Mouse (Mus musculus) liver, embryonic 16.5 days (tissue): ENCODE measurements at regions not wholly inside any gene's neighbourhood (a gene's known extent, or its start where the extent isn't known, plus 50 kb on each side); places are given as distances from the start of the nearest gene placed in this dataset.
A peak's percentile ranks its signal among the peaks of the same experiment; 100 is the strongest.

Source experiments
- ATAC-seq: fragments of 200-750 bp; cut with Nextera tagmentation; 2 replicates; pipeline ENCODE4 v1.8.0; 2017; ENCODE audit warnings: low read depth, mild to moderate bottlenecking, moderate number of reproducible peaks, moderate library complexity
- H3K27ac ChIP-seq: fragments of 300-500 bp; sonication (generic); 2 replicates; pipeline ENCODE4 v1.5.1; 2014; ENCODE audit warnings: mild to moderate bottlenecking, low read length
- H3K27me3 ChIP-seq: fragments of 300-500 bp; sonication (generic); 2 replicates; pipeline ENCODE4 v1.6.1; 2014; ENCODE audit warnings: low read depth, low read length, mixed read lengths; ENCODE audit not compliant: control insufficient read depth, insufficient read depth
- H3K36me3 ChIP-seq: fragments of 300-500 bp; sonication (generic); 2 replicates; pipeline ENCODE4 v1.6.1; 2014; ENCODE audit warnings: mild to moderate bottlenecking; ENCODE audit not compliant: control insufficient read depth, insufficient read depth
- H3K4me1 ChIP-seq: fragments of 300-500 bp; sonication (generic); 2 replicates; pipeline ENCODE4 v1.6.1; 2014; ENCODE audit warnings: low read depth, low read length, mixed read lengths; ENCODE audit not compliant: control insufficient read depth
- H3K4me2 ChIP-seq: fragments of 300-500 bp; sonication (generic); 2 replicates; pipeline ENCODE4 v1.6.1; 2014; ENCODE audit warnings: low read depth, low read length, mixed read lengths
- H3K4me3 ChIP-seq: fragments of 300-500 bp; sonication (generic); 2 replicates; pipeline ENCODE4 v1.5.1; 2014; ENCODE audit warnings: low read depth, mild to moderate bottlenecking, low read length
- H3K9ac ChIP-seq: fragments of 300-500 bp; sonication (generic); 2 replicates; pipeline ENCODE4 v1.6.1; 2014; ENCODE audit warnings: low read depth, low read length
- H3K9me3 ChIP-seq: fragments of 300-500 bp; sonication (generic); replicated peaks from 2 replicates; pipeline ENCODE4 v1.6.1; 2016; ENCODE audit warnings: low read length; ENCODE audit not compliant: control insufficient read depth
- WGBS: fragments of 180-500 bp; shearing (Covaris S2); extraction: QIAGEN DNeasy Blood & Tissue Kit; methylation state at CpG from one replicate; pipeline ENCODE4 v1.1.7; 2014; ENCODE audit not compliant: insufficient replicate concordance; 5-methylcytosine and 5-hydroxymethylcytosine counted together

GRCm38 (mm10) chr19:52623496-52623895, 359.4 kb downstream of the Ins1 start:
- no peak overlapping the region for H3K4me2 ChIP-seq
- H3K27me3 ChIP-seq, result no peaks in the 10 kb centered on the region
- no peaks in the 10 kb centered on the region for H3K9me3 ChIP-seq
- H3K4me1 ChIP-seq, result no peaks in the 10 kb centered on the region
- H3K4me3 ChIP-seq, result no peak overlapping the region
- H3K9ac ChIP-seq, result no peak overlapping the region
- ATAC-seq, result no peak
- no peaks in the 10 kb centered on the region for H3K36me3 ChIP-seq
- H3K27ac ChIP-seq, result no peak overlapping the region

GRCm38 (mm10) chr19:52613353-52613752, 349.3 kb downstream of the Ins1 start:
- Histone ChIP-seq H3K9ac (no peak overlapping the region), H3K36me3 (no peaks in the 10 kb centered on the region), H3K4me3 (no peak overlapping the region), H3K27me3 (no peaks in the 10 kb centered on the region), H3K27ac (no peak overlapping the region), H3K4me1 (no peaks in the 10 kb centered on the region), H3K4me2 (no peak overlapping the region), H3K9me3 (no peaks in the 10 kb centered on the region)
- WGBS, result 59% methylated on average over 5 of the region's 5 CpGs
- ATAC-seq, result no peak

- no peak for ATAC-seq
- WGBS, result 45% methylated on average over 3 of the region's 3 CpGs
- Histone ChIP-seq H3K36me3 (no peaks in the 10 kb centered on the region), H3K9ac (no peak overlapping the region), H3K9me3 (no peaks in the 10 kb centered on the region), H3K4me1 (no peaks in the 10 kb centered on the region), H3K4me3 (no peak overlapping the region), H3K27ac (no peak overlapping the region), H3K27me3 (no peaks in the 10 kb centered on the region), H3K4me2 (no peak overlapping the region)
Measured at GRCm38 (mm10) chr19:52606859-52607258, 342.8 kb downstream of the Ins1 start.

- Histone ChIP-seq H3K27ac (no peak overlapping the region), H3K9ac (no peak overlapping the region), H3K4me3 (no peak overlapping the region), H3K4me1 (no peaks in the 10 kb centered on the region), H3K36me3 (no peaks in the 10 kb centered on the region), H3K27me3 (no peaks in the 10 kb centered on the region), H3K4me2 (no peak overlapping the region), H3K9me3 (no peaks in the 10 kb centered on the region)
- no peak for ATAC-seq
- 21% methylated on average over 3 of the region's 3 CpGs for WGBS
Measured at GRCm38 (mm10) chr19:52600410-52600809, 336.3 kb downstream of the Ins1 start.

- Histone ChIP-seq H3K4me2 (no peak overlapping the region), H3K27ac (no peak overlapping the region), H3K4me1 (no peaks in the 10 kb centered on the region), H3K36me3 (no peaks in the 10 kb centered on the region), H3K27me3 (no peaks in the 10 kb centered on the region), H3K9me3 (no peaks in the 10 kb centered on the region), H3K9ac (no peak overlapping the region), H3K4me3 (no peak overlapping the region)
- ATAC-seq, result no peak
- WGBS, result 52% methylated on average over 4 of the region's 4 CpGs
Measured at GRCm38 (mm10) chr19:52565401-52565800, 301.3 kb downstream of the Ins1 start.

GRCm38 (mm10) chr19:52534758-52535157, 270.7 kb downstream of the Ins1 start:
- no peak overlapping the region for H3K27ac ChIP-seq
- 39% methylated on average over 4 of the region's 4 CpGs for WGBS
- H3K4me1 ChIP-seq, result no peaks in the 10 kb centered on the region
- 0 out of 2 replicates have a peak, but pooled peaks have one; percentile 16 for ATAC-seq
- H3K4me2 ChIP-seq, result no peak overlapping the region
- no peak overlapping the region for H3K4me3 ChIP-seq
- H3K36me3 ChIP-seq, result no peaks in the 10 kb centered on the region
- no peaks in the 10 kb centered on the region for H3K9me3 ChIP-seq
- no peak overlapping the region for H3K9ac ChIP-seq
- H3K27me3 ChIP-seq, result no peaks in the 10 kb centered on the region

- Histone ChIP-seq H3K9ac (no peak overlapping the region), H3K4me1 (no peaks in the 10 kb centered on the region), H3K4me3 (no peak overlapping the region), H3K27ac (no peak overlapping the region), H3K4me2 (no peak overlapping the region), H3K9me3 (no peaks in the 10 kb centered on the region), H3K27me3 (no peaks in the 10 kb centered on the region), H3K36me3 (no peaks in the 10 kb centered on the region)
- ATAC-seq, result no peak
- WGBS, result 73% methylated on average over 5 of the region's 5 CpGs
Measured at GRCm38 (mm10) chr19:52525509-52525908, 261.4 kb downstream of the Ins1 start.

- no peak overlapping the region for H3K4me2 ChIP-seq
- no peak for ATAC-seq
- no peaks in the 10 kb centered on the region for H3K27me3 ChIP-seq
- WGBS, result 66% methylated on average over 4 of the region's 4 CpGs
- no peak overlapping the region for H3K9ac ChIP-seq
- peaks cover 2% of the 10 kb centered on the region for H3K9me3 ChIP-seq
- no peaks in the 10 kb centered on the region for H3K36me3 ChIP-seq
- H3K4me3 ChIP-seq, result no peak overlapping the region
- H3K4me1 ChIP-seq, result no peaks in the 10 kb centered on the region
- no peak overlapping the region for H3K27ac ChIP-seq
Measured at GRCm38 (mm10) chr19:52503331-52503730, 239.2 kb downstream of the Ins1 start.
